Mouse (Mus musculus): Measurements from ENCODE around the gene Fbxl16. TPM values are rescaled to one million over a fixed set of nuclear protein-coding genes. Genes with fewer than 3 reads are reported as not detected.

The Fbxl16 gene
- polyA plus RNA-seq, 1 experiment from 2014 or later: 1.3 TPM

GRCm38 (mm10) chr17:25830200-25830753 lies 21.4 kb downstream of the Fbxl16 start:
- Histone ChIP-seq H3K27me3 (ENCODE audit: control insufficient read depth, insufficient read depth, low read length) (no peaks in the 10 kb centered on the region), H3K9ac (ENCODE audit: low read length) (no peak overlapping the region)

GRCm38 (mm10) chr17:25830806-25831431 lies 22.0 kb downstream of the Fbxl16 start:
- Histone ChIP-seq H3K4me3 (ENCODE audit: low read depth, low read length) (no peak overlapping the region), H3K9ac (ENCODE audit: low read length) (peak overlapping the region; percentile 38; the same call in 1 of the 2 replicates), H3K27ac (replicated peaks) (0 out of 2 replicates have a peak overlapping the region, but pooled peaks have one; percentile 40), H3K4me1 (replicated peaks; ENCODE audit: control insufficient read depth, insufficient read depth) (peaks cover 24% of the 10 kb centered on the region), H3K4me2 (replicated peaks; ENCODE audit: low read depth) (peak overlapping the region; percentile 88; the same call in 1 of the 2 replicates), H3K27me3 (ENCODE audit: control insufficient read depth, insufficient read depth, low read length) (no peaks in the 10 kb centered on the region), H3K9me3 (ENCODE audit: control insufficient read depth, low read length) (no peaks in the 10 kb centered on the region), H3K36me3 (ENCODE audit: control insufficient read depth, insufficient read depth, low read length) (peaks cover 14% of the 10 kb centered on the region)
- 84% methylated on average over 14 of the region's 14 CpGs for whole genome bisulfite sequencing
- no peak for DNase-seq (ENCODE audit: low spot score)
- TF ChIP-seq CTCF (IDR thresholded peaks at IDR 0.05; ENCODE audit: low read depth): no peak
- no peak for TF ChIP-seq EP300 (optimal IDR thresholded peaks at IDR 0.05)
- ATAC-seq (ENCODE audit: low FRiP score, low TSS enrichment): no peak

More at GRCm38 (mm10) chr17:25830200-25830753, 21.4 kb downstream of the Fbxl16 start:
- Histone ChIP-seq H3K27ac (replicated peaks) (peak overlapping the region; percentile 92), H3K4me1 (replicated peaks; ENCODE audit: control insufficient read depth, insufficient read depth) (peaks cover 22% of the 10 kb centered on the region), H3K4me2 (replicated peaks; ENCODE audit: low read depth) (peak overlapping the region; percentile 85; the same call in 1 of the 2 replicates), H3K36me3 (ENCODE audit: control insufficient read depth, insufficient read depth, low read length) (peaks cover 14% of the 10 kb centered on the region), H3K9me3 (ENCODE audit: control insufficient read depth, low read length) (no peaks in the 10 kb centered on the region), H3K4me3 (ENCODE audit: low read depth, low read length) (no peak overlapping the region)
- 78% methylated on average over 4 of the region's 4 CpGs for WGBS
- DNase-seq (ENCODE audit: low spot score) (no peak), ATAC-seq (ENCODE audit: low FRiP score, low TSS enrichment) (no peak)
- TF ChIP-seq EP300 (optimal IDR thresholded peaks at IDR 0.05): no peak
- TF ChIP-seq CTCF (IDR thresholded peaks at IDR 0.05; ENCODE audit: low read depth): no peak

GRCm38 (mm10) chr17:25831451-25832281 lies 22.8 kb downstream of the Fbxl16 start:
- peaks cover 30% of the 10 kb centered on the region for H3K4me1 ChIP-seq (replicated peaks; ENCODE audit: control insufficient read depth, insufficient read depth)
- H3K4me3 ChIP-seq (ENCODE audit: low read depth, low read length): peak overlapping the region; percentile 78
- ATAC-seq (ENCODE audit: low FRiP score, low TSS enrichment): no peak
- H3K36me3 ChIP-seq (ENCODE audit: control insufficient read depth, insufficient read depth, low read length): peaks cover 14% of the 10 kb centered on the region
- H3K4me2 ChIP-seq (replicated peaks; ENCODE audit: low read depth): peak overlapping the region; percentile 88
- WGBS: 40% methylated on average over 21 of the region's 21 CpGs
- peak overlapping the region; percentile 93 for H3K27ac ChIP-seq (replicated peaks)
- DNase-seq (ENCODE audit: low spot score): no peak
- H3K9me3 ChIP-seq (ENCODE audit: control insufficient read depth, low read length): no peaks in the 10 kb centered on the region
- H3K9ac ChIP-seq (ENCODE audit: low read length): peak overlapping the region; percentile 85
- no peaks in the 10 kb centered on the region for H3K27me3 ChIP-seq (ENCODE audit: control insufficient read depth, insufficient read depth, low read length)
- TF ChIP-seq CTCF (IDR thresholded peaks at IDR 0.05; ENCODE audit: low read depth): no peak
- no peak for TF ChIP-seq EP300 (optimal IDR thresholded peaks at IDR 0.05)

GRCm38 (mm10) chr17:25832436-25833290 lies 23.8 kb downstream of the Fbxl16 start:
- H3K27me3 ChIP-seq (ENCODE audit: control insufficient read depth, insufficient read depth, low read length): no peaks in the 10 kb centered on the region
- peak overlapping the region; percentile 88 for H3K4me2 ChIP-seq (replicated peaks; ENCODE audit: low read depth)
- 1% methylated on average over 63 of the region's 77 CpGs for WGBS

GRCm38 (mm10) chr17:25833291-25833663 lies 24.4 kb downstream of the Fbxl16 start, which contains the start of gene Stub1:
Gene Stub1 (minus strand): TSS chr17:25833404.
- no peaks in the 10 kb centered on the region for H3K9me3 ChIP-seq (ENCODE audit: control insufficient read depth, low read length)
- WGBS: under 1% methylated on average over 24 of the region's 24 CpGs
- H3K4me3 ChIP-seq (ENCODE audit: low read depth, low read length): peak within 1 kb of the TSS; percentile 78
- DNase-seq (ENCODE audit: low spot score): peak; percentile 94
- peak within 1 kb of the TSS; percentile 88 for H3K4me2 ChIP-seq (replicated peaks; ENCODE audit: low read depth)
- H3K27ac ChIP-seq (replicated peaks): peak within 1 kb of the TSS; percentile 98
- peak; percentile 65 for ATAC-seq (ENCODE audit: low FRiP score, low TSS enrichment)
- peaks cover 12% of the 10 kb centered on the region for H3K36me3 ChIP-seq (ENCODE audit: control insufficient read depth, insufficient read depth, low read length)
- H3K27me3 ChIP-seq (ENCODE audit: control insufficient read depth, insufficient read depth, low read length): no peaks in the 10 kb centered on the region
- peak within 1 kb of the TSS; percentile 85 for H3K9ac ChIP-seq (ENCODE audit: low read length)
- TF ChIP-seq EP300 (optimal IDR thresholded peaks at IDR 0.05) (no peak), CTCF (IDR thresholded peaks at IDR 0.05; ENCODE audit: low read depth) (no peak)
- peaks cover 34% of the 10 kb centered on the region for H3K4me1 ChIP-seq (replicated peaks; ENCODE audit: control insufficient read depth, insufficient read depth)

More at GRCm38 (mm10) chr17:25832436-25833290, 23.8 kb downstream of the Fbxl16 start:
- DNase-seq (ENCODE audit: low spot score): peak; percentile 100
- Histone ChIP-seq H3K9me3 (ENCODE audit: control insufficient read depth, low read length) (no peaks in the 10 kb centered on the region), H3K9ac (ENCODE audit: low read length) (peak overlapping the region; percentile 85), H3K27ac (replicated peaks) (peak overlapping the region; percentile 98), H3K4me1 (replicated peaks; ENCODE audit: control insufficient read depth, insufficient read depth) (peaks cover 34% of the 10 kb centered on the region), H3K4me3 (ENCODE audit: low read depth, low read length) (peak overlapping the region; percentile 78), H3K36me3 (ENCODE audit: control insufficient read depth, insufficient read depth, low read length) (peaks cover 9% of the 10 kb centered on the region)
- TF ChIP-seq CTCF (IDR thresholded peaks at IDR 0.05; ENCODE audit: low read depth): 0 out of 2 replicates have a peak, but pooled peaks have one; percentile 4
- peak; percentile 92 for TF ChIP-seq EP300 (optimal IDR thresholded peaks at IDR 0.05)
- peak; percentile 89 for ATAC-seq (ENCODE audit: low FRiP score, low TSS enrichment)

Data from stomach, postnatal 0 days (tissue).